Mouse (Mus musculus) CD8-positive naive resting alpha-beta T cell, adult 2 months (primary cell): ENCODE data around the gene Rgs7bp.

Experiments
- DNase-seq, 2 experiments: peaks; one replicate each; pipeline ENCODE4 v3.0.0; 2022; ENCODE audit warnings: low read depth in 2 of 2, low spot score in 2 of 2

Rgs7bp gene

DNA sequence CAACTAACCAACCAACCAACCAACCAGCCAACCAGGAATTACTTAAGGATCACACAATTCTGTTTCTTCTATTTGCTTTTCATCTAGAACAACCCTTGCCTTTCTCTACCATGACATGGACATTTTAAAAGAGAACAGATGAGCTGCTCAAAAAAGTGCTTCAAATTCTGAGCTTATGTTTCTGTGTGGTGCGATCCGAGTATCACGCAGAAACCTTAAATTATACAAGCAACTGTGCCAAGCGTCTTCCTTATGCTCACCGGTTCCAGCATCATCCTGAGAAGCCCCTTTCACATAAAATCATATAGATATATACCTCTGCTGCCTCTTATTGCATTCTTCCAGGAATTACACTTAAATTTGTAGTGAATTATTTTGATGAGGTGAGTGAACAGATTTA, 43.4 kb downstream of the Rgs7bp start:
- no peak for DNase-seq

- no peak for DNase-seq
Observed at GRCm38 (mm10) chr13:105008891-105009290, 45.8 kb downstream of the Rgs7bp start.

DNA sequence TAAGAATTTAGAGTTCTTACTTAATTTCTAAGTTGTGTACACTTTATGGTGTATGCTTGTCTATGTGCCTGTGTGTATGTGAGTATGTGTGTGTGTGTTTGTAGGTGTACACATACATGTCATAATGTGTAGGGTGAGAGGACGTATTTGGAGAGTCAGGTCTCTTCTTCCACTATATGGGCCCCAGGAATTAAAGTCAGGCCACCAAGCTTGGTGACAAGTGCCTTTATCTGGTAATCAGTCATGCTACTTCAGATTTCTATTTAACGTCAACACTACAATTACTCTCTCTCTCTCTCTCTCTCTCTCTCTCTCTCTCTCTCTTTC, 51.9 kb downstream of the Rgs7bp start:
- no peak for DNase-seq

DNA sequence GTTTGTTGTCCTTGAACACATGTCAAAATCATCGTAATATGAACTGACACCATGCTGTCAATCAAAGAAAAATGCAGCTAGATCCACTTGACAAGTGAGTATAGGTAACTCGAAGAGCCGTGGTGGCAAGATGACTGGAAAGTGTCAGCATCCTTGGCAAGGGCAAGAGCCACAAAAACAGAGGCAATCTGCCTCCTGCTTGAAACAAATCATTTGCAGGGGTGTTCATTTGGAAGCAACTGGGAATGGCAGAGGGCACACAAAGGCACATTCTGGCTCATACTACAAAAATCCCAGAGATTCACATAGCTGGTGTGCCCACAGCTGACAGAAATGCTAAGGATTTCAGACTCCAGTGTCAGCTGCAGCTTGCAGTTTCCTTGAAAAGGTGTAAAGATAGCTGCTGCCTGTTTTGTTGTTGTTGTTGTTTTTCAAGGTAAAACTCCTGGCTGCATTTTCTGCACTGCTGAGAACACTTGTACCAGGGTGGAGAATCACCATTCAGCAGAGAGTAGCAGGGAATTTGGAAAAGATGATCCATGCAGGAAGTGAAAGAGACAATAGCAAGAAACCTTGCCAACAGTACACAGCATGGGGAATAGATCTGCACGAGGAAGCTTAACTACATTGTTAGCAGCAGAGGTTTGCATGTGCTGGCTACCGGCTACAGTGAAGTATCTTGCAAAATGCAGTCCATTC, 52.4 kb downstream of the Rgs7bp start:
- no peak for DNase-seq

DNA sequence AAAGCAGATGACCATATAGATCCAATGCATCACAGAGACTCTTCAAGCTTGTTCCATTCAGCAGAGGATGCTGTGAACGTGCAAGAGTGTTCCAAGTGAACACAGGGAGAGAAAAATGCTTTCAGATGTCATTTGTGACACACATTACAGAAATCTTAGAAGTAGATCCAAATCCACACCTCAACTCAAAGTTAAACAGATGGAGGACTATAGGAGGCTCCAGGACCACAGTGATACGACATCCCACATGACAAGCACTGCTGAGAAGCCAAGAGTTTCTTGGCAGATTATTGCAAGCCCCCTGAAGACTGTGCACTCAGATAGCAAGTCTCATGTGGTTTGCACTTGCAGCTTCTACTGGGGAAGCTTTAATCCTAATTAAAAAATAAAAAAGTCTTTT, 53.0 kb downstream of the Rgs7bp start:
- DNase-seq = no peak

GRCm38 (mm10) chr13:104988811-104989258, 65.9 kb downstream of the Rgs7bp start:
- DNase-seq = no peak

DNA sequence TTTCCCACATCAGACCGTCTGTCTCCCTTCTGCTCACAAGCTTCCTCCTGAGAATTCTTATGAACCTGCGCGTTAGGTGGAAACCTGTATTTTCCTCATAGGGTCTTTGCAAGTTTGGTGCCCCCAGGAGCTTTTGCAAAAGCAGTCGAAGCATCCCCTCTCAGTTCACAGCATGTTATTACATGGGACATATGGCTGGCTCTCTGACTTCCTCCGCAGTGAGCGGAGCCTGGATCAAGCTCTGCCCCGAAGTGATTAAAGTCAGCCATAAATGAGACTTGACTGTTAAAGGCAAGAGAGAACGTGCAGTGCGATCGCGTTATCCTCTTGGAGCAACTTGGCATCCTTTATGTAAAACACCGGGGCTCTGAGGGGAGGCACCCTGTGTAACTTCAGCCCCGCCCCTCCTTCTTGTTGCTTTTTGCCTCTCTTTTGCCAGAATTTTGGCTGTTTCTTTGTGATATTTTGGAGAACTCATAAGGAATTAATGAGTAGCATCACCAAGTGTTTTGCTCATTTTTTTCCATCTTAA, 66.7 kb downstream of the Rgs7bp start:
- DNase-seq = no peak

- no peak for DNase-seq
Observed at GRCm38 (mm10) chr13:104985691-104986090, 69.0 kb downstream of the Rgs7bp start.

GRCm38 (mm10) chr13:104983989-104984388, 70.7 kb downstream of the Rgs7bp start:
- no peak for DNase-seq

DNA sequence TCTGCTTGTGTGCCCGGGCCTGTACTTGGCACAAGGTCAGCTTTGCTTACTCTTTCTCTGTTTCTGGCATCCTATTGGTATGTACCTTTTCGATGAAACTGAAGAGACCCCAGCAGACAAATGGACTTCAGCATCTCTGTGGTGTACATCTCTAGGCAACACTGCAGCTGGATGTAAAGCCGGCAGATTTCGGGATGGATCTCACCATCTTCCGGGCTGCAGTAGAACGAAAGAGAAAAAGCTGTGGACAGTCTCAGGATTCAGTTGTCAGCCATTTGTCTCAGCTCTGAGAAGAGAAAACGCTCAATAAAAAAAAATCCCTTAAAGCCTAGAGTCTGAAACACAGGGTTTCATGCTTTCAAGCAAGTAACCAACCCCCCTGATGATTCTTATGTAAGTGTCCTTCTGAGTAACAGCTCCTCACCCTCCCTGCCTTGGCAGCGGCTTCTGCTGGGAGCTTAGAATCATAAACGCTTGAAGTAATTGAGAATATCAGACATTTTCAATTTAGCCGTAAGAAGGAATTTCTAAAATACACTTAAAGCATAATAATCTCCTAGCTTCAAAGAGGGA, 71.9 kb downstream of the Rgs7bp start:
- DNase-seq = no peak

GRCm38 (mm10) chr13:104978176-104978575, 76.6 kb downstream of the Rgs7bp start:
- no peak for DNase-seq

- no peak for DNase-seq
Observed at GRCm38 (mm10) chr13:104967486-104967885, 87.2 kb downstream of the Rgs7bp start.

DNA sequence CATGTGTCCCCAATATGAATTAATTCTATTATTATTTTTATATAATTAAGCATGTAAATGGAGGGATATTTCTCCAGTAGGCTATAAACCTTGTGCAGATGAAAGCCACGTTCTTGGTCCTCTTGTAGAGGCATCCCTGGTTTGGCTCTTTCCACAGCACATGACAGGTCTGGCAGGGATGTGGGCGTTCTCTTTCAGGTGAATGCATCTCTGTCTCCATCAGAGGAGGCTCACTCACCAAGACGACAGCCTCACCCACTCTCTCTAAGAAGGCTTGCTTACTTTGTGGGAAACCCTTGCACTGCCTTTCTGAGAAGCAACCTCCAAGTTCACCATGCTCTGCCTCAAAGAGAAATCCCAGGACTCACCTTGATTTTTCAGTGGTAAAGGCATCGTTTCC, 91.0 kb downstream of the Rgs7bp start:
- no peak for DNase-seq

GRCm38 (mm10) chr13:104962716-104963411, 91.9 kb downstream of the Rgs7bp start:
- no peak for DNase-seq

- DNase-seq = no peak
Observed at GRCm38 (mm10) chr13:104962166-104962565, 92.6 kb downstream of the Rgs7bp start.

- DNase-seq = no peak
Observed at GRCm38 (mm10) chr13:104960951-104961715, 93.6 kb downstream of the Rgs7bp start.

DNA sequence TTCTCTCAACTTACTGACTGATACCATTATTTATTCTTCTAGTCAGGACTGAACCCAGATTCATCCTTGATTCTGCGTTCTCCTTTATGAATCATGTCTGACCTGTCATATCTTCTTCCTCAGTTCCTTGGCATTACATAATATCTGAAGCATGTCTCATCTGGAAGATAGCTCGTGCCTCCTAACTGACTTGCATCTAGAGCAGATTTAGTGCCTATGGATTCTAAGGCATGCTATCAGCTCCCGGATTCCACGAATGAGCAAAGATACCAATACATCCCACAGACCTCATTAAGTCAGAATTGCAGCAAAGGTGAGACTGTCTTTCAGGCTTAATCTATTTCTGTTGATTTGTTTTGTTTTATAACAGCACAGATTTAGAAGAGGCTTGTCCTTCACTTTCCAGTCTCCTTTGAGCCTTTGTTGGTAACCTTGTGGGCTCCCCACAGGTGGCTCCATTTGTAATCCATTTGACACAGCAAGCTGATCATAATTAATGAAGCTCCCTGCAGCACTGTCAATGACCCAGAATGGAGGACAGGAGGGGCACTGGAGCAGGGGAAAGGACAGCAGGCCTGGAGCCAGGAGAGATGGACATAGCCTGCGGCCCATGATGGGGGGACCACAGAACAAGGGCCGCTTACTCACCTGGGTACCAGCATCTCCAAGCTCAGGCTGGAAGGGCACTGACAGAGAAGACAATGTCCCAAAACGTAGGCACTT, 94.4 kb downstream of the Rgs7bp start:
- DNase-seq = no peak

DNA sequence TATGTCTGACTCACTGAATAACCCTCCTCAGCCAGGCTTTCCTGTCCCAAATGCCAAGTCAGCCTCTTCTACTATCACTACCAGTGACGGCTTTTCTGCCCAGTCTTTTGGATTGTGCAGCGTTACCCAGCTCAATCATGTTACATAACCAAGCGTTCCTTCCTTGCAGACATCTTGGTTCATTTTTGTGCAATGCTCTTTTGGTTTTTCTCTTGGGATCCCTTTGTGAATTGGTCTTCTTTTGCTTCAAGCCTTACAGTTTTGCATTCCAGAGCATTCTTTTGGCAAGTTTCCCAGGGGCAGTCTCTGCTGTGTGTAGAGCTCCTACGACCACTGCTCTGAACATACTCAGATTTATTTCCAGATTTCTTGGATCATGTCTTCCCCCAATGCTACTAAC, 95.0 kb downstream of the Rgs7bp start:
- DNase-seq = no peak

GRCm38 (mm10) chr13:104947958-104948357, 106.8 kb downstream of the Rgs7bp start:
- DNase-seq = peak; percentile 13 to 38

GRCm38 (mm10) chr13:104940483-104940882, 114.2 kb downstream of the Rgs7bp start:
- DNase-seq = no peak

DNA sequence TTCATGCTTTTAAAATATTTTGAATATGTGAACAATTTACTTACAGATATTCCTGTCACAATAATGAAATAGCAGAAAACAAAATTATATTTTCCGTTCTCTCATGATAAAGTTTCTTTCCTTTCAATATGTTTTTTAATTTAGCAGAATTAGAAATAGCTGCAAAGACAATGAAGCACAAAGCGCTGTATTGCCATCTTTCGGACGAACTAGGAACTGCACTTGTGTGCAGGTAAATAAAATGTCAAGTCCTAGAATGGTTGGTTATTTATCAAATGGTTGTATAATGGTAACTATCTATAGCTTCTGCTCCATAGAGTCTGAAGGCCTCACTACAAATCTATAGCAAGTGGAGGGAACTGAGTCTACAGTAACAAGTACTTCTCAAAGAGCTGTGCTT, 114.9 kb downstream of the Rgs7bp start:
- DNase-seq = peak; percentile 10 to 42
